Mouse (Mus musculus): ENCODE measurements around the gene C730034F03Rik. TPM values are rescaled to one million over a fixed set of nuclear protein-coding genes. Genes with fewer than 3 reads are reported as not detected.

Gene C730034F03Rik
- polyA plus RNA-seq, 1 experiment: 0.99 TPM

DNA sequence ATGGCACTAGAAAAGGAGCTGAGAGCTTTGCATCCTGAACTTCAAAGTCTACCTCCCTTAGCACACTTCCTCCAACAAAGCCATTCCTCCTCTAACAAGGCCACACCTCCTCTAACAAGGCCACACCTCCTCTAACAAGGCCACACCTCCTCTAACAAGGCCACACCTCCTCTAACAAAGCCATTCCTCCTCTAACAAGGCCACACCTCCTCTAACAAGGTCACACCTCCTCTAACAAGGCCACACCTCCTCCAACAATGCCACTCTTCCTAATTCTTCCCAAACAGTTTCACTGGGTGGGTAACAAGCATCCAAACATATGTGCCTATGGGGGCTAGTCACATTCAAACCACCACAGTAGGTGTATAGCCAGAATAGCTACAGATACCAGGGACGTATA lies 26.9 kb upstream of the C730034F03Rik start:
- Histone ChIP-seq H3K27me3 (replicated peaks; ENCODE audit: control insufficient read depth, insufficient read depth, low read length) (no peaks in the 10 kb centered on the region; the same call in 1 of the 2 replicates), H3K27ac (ENCODE audit: insufficient read depth, low read depth, low read length) (no peak overlapping the region), H3K36me3 (ENCODE audit: control insufficient read depth, insufficient read depth, low read length) (no peaks in the 10 kb centered on the region), H3K4me3 (ENCODE audit: insufficient read depth, low read depth, low read length) (no peak overlapping the region), H3K4me1 (ENCODE audit: control insufficient read depth, insufficient read depth, low read length) (no peaks in the 10 kb centered on the region)
- no peak for TF ChIP-seq CTCF (conservative IDR thresholded peaks at IDR 0.05; ENCODE audit: insufficient read depth, insufficient read length, low read depth, low read length)
- no peak for TF ChIP-seq POLR2A (IDR thresholded peaks at IDR 0.05; ENCODE audit: low read depth, low read length)
- no peak for DNase-seq
- WGBS: 96% methylated on average over 1 of the region's 1 CpGs

DNA sequence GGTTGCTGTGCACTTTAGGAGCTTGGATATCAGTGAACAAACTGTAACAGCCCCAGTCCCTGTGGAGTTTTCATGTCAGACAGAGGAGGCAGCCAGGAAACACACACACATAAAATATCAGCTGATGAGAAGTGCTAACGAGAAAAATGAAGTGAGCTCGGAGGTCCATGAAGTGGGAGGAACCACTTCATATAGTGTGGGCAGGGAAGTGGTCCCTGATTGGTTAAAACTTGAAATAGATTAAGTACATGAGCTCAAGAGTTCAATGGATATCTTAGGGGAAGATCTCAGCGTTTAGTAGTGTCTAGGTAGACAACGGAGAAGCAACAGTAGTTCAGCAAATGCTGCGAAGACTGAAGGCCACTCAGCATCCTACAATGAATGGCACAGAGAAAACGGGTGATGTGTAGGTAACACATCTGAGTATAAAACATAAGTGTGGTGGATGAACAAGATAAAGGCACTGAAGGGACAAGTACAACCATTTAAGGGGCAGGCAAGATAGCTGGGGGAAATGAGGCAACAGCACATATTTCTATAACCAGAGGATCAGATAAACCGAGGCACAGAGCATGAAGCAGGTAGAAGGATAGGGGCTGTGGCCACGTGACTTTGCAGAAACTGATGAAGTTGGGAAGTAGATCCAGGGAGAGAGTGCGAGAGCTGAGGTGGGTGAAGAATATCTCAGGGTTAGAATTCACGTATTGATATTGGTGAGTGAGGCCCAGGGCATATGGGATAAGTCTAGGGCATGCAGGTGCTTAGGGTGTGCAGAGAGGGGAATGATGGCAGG lies 24.4 kb upstream of the C730034F03Rik start:
- no peak for DNase-seq
- no peaks in the 10 kb centered on the region for H3K36me3 ChIP-seq (ENCODE audit: control insufficient read depth, insufficient read depth, low read length)
- TF ChIP-seq CTCF (conservative IDR thresholded peaks at IDR 0.05; ENCODE audit: insufficient read depth, insufficient read length, low read depth, low read length) (no peak), POLR2A (IDR thresholded peaks at IDR 0.05; ENCODE audit: low read depth, low read length) (no peak)
- no peak overlapping the region for H3K27ac ChIP-seq (ENCODE audit: insufficient read depth, low read depth, low read length)
- no peaks in the 10 kb centered on the region for H3K4me1 ChIP-seq (ENCODE audit: control insufficient read depth, insufficient read depth, low read length)
- H3K27me3 ChIP-seq (replicated peaks; ENCODE audit: control insufficient read depth, insufficient read depth, low read length): no peaks in the 10 kb centered on the region; the same call in 1 of the 2 replicates
- no peak overlapping the region for H3K4me3 ChIP-seq (ENCODE audit: insufficient read depth, low read depth, low read length)
- 77% methylated on average over 10 of the region's 10 CpGs for WGBS

- DNase-seq: no peak
- H3K4me3 ChIP-seq (ENCODE audit: insufficient read depth, low read depth, low read length): no peak overlapping the region
- TF ChIP-seq CTCF (conservative IDR thresholded peaks at IDR 0.05; ENCODE audit: insufficient read depth, insufficient read length, low read depth, low read length) (no peak), POLR2A (IDR thresholded peaks at IDR 0.05; ENCODE audit: low read depth, low read length) (no peak)
- H3K4me1 ChIP-seq (ENCODE audit: control insufficient read depth, insufficient read depth, low read length): no peaks in the 10 kb centered on the region
- no peak overlapping the region for H3K27ac ChIP-seq (ENCODE audit: insufficient read depth, low read depth, low read length)
- H3K36me3 ChIP-seq (ENCODE audit: control insufficient read depth, insufficient read depth, low read length): no peaks in the 10 kb centered on the region
- no peaks in the 10 kb centered on the region; the same call in 1 of the 2 replicates for H3K27me3 ChIP-seq (replicated peaks; ENCODE audit: control insufficient read depth, insufficient read depth, low read length)
Measured at GRCm38 (mm10) chr15:89406691-89407090, 22.7 kb upstream of the C730034F03Rik start.

- Histone ChIP-seq H3K27ac (ENCODE audit: insufficient read depth, low read depth, low read length) (no peak within 1 kb of the TSS), H3K27me3 (replicated peaks; ENCODE audit: control insufficient read depth, insufficient read depth, low read length) (no peaks in the 10 kb centered on the region; the same call in 1 of the 2 replicates), H3K36me3 (ENCODE audit: control insufficient read depth, insufficient read depth, low read length) (no peaks in the 10 kb centered on the region), H3K4me3 (ENCODE audit: insufficient read depth, low read depth, low read length) (no peak within 1 kb of the TSS), H3K4me1 (ENCODE audit: control insufficient read depth, insufficient read depth, low read length) (no peaks in the 10 kb centered on the region)
- 87% methylated on average over 24 of the region's 24 CpGs for WGBS
- TF ChIP-seq POLR2A (IDR thresholded peaks at IDR 0.05; ENCODE audit: low read depth, low read length) (no peak), CTCF (conservative IDR thresholded peaks at IDR 0.05; ENCODE audit: insufficient read depth, insufficient read length, low read depth, low read length) (no peak)
- DNase-seq: no peak
Measured at GRCm38 (mm10) chr15:89410118-89410517, 19.3 kb upstream of the C730034F03Rik start, which contains the start of gene Syce3. Gene Syce3, minus strand, starts transcription at chr15:89410503.

DNA sequence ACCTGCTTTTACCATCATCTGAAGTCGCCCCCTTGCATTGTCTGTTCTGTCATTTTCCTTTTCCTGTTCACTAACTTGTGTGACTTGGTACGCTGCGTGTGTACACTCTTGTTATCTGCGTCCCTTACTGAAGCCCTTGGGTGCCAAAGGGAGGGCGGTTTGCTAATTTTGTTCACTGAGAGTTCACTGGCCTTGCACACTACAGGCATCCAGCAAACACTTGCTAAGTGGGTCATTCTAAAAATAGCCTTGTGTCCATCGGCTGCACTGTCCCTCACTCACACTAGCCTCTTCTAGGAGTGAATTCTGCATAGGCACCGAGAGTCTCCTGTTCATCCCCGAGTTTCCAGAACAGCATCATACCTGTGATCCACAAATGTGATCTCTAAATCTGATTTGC lies 14.1 kb upstream of the C730034F03Rik start:
- DNase-seq: no peak
- Histone ChIP-seq H3K27me3 (replicated peaks; ENCODE audit: control insufficient read depth, insufficient read depth, low read length) (no peaks in the 10 kb centered on the region; the same call in 1 of the 2 replicates), H3K36me3 (ENCODE audit: control insufficient read depth, insufficient read depth, low read length) (no peaks in the 10 kb centered on the region; the same call in 1 of the 2 replicates), H3K4me1 (ENCODE audit: control insufficient read depth, insufficient read depth, low read length) (no peaks in the 10 kb centered on the region), H3K4me3 (ENCODE audit: insufficient read depth, low read depth, low read length) (no peak overlapping the region), H3K27ac (ENCODE audit: insufficient read depth, low read depth, low read length) (no peak overlapping the region)
- WGBS: 80% methylated on average over 8 of the region's 8 CpGs
- TF ChIP-seq CTCF (conservative IDR thresholded peaks at IDR 0.05; ENCODE audit: insufficient read depth, insufficient read length, low read depth, low read length) (no peak), POLR2A (IDR thresholded peaks at IDR 0.05; ENCODE audit: low read depth, low read length) (no peak)

DNA sequence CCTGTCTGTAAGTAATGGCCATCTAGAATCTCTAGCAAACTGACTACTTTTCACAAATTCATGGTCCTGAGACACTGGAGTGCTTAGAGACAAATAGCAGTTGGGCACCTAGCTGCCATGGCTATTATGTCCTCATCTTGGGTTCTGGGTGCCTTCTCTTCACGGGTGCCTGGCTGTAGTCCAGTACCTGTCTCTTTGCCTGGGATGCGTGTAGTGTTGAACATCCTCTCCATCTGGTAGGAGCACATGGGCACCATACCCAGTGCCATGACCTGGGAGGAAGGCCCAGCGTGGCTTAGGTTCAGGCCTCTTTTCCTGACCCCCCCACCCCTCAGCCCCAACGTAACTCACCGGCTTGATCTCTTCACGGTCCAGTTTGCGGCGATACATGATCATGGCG lies 7.5 kb upstream of the C730034F03Rik start:
- Histone ChIP-seq H3K36me3 (ENCODE audit: control insufficient read depth, insufficient read depth, low read length) (no peaks in the 10 kb centered on the region; the same call in 1 of the 2 replicates), H3K4me1 (ENCODE audit: control insufficient read depth, insufficient read depth, low read length) (no peaks in the 10 kb centered on the region), H3K27ac (ENCODE audit: insufficient read depth, low read depth, low read length) (no peak overlapping the region), H3K4me3 (ENCODE audit: insufficient read depth, low read depth, low read length) (no peak overlapping the region), H3K27me3 (replicated peaks; ENCODE audit: control insufficient read depth, insufficient read depth, low read length) (no peaks in the 10 kb centered on the region)
- WGBS: 87% methylated on average over 9 of the region's 9 CpGs
- TF ChIP-seq CTCF (conservative IDR thresholded peaks at IDR 0.05; ENCODE audit: insufficient read depth, insufficient read length, low read depth, low read length) (no peak), POLR2A (IDR thresholded peaks at IDR 0.05; ENCODE audit: low read depth, low read length) (no peak)
- no peak for DNase-seq

DNA sequence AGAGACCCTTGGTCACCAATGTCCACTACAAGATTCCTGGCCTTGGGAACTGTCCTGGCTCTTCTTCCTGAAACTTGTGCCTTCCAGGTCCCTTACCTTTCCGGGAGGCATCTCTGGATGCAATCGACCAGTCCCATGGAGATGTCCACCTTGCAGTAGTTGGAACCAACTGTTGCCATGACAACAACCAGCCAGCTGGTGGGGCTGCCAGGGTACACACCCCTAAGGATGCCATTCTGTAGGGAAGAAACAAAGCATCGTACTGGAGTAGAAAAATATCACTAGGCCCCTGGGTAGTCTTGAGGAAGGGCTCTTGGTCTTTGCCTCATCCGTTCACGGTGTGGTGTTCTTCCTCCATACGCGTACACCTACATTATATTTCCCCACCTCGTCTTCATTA lies 4.8 kb upstream of the C730034F03Rik start:
- DNase-seq: no peak
- H3K36me3 ChIP-seq (ENCODE audit: control insufficient read depth, insufficient read depth, low read length): no peaks in the 10 kb centered on the region; the same call in 1 of the 2 replicates
- no peak for TF ChIP-seq CTCF (conservative IDR thresholded peaks at IDR 0.05; ENCODE audit: insufficient read depth, insufficient read length, low read depth, low read length)
- TF ChIP-seq POLR2A (IDR thresholded peaks at IDR 0.05; ENCODE audit: low read depth, low read length): no peak
- H3K4me3 ChIP-seq (ENCODE audit: insufficient read depth, low read depth, low read length): peak overlapping the region; percentile 26; the same call in 1 of the 2 replicates
- peak overlapping the region; percentile 26; the same call in 1 of the 2 replicates for H3K27ac ChIP-seq (ENCODE audit: insufficient read depth, low read depth, low read length)
- no peaks in the 10 kb centered on the region for H3K4me1 ChIP-seq (ENCODE audit: control insufficient read depth, insufficient read depth, low read length)
- no peaks in the 10 kb centered on the region for H3K27me3 ChIP-seq (replicated peaks; ENCODE audit: control insufficient read depth, insufficient read depth, low read length)
- WGBS: 88% methylated on average over 8 of the region's 8 CpGs
